Mouse (Mus musculus): ENCODE results near the gene Mlst8.

- TF ChIP-seq CTCF (IDR thresholded peaks at IDR 0.05; ENCODE audit: low read depth, low read length) (no peak), GATA1 (IDR thresholded peaks at IDR 0.05; ENCODE audit: borderline replicate concordance, low read length) (no peak)
Measured at GRCm38 (mm10) chr17:24474557-24474956, 4.3 kb downstream of the Mlst8 start.
